Mouse (Mus musculus): ENCODE results near the gene Gna14.

The Gna14 gene

GRCm38 (mm10) chr19:16506711-16507364 lies 71.3 kb downstream of the Gna14 start:
- no peak for ATAC-seq (ENCODE audit: insufficient number of reproducible peaks, low FRiP score, low TSS enrichment)

- no peak for ATAC-seq (ENCODE audit: insufficient number of reproducible peaks, low FRiP score, low TSS enrichment)
These were observed 75.0 kb downstream of the Gna14 start for GRCm38 (mm10) chr19:16510343-16511080.

- ATAC-seq (ENCODE audit: insufficient number of reproducible peaks, low FRiP score, low TSS enrichment): no peak
These were observed 75.5 kb downstream of the Gna14 start for GRCm38 (mm10) chr19:16511081-16511420.

GRCm38 (mm10) chr19:16514201-16514600 lies 78.6 kb downstream of the Gna14 start:
- ATAC-seq (ENCODE audit: insufficient number of reproducible peaks, low FRiP score, low TSS enrichment): no peak

DNA sequence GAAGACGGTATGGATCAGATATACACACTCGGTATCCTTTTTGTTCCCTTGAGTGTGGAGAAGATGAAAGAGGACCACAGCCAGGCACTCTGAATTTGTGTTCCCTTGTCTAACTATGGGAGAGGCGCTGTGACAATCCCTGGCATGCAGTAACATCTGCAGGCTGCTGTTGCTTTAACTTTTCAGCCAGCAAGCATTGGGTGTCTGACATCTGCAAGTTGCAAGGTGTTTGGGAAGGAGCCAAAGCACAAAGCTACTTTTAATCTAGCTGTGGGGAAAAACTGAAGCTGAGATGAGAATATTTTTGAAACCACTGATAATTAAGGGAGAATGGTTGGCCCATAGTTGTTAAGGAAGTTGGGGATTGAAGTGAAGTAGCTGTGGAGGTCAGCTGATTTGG lies 83.0 kb downstream of the Gna14 start:
- ATAC-seq (ENCODE audit: insufficient number of reproducible peaks, low FRiP score, low TSS enrichment): no peak

GRCm38 (mm10) chr19:16520608-16521007 lies 85.0 kb downstream of the Gna14 start:
- ATAC-seq (ENCODE audit: insufficient number of reproducible peaks, low FRiP score, low TSS enrichment): no peak

GRCm38 (mm10) chr19:16526302-16526880 lies 90.8 kb downstream of the Gna14 start:
- no peak for ATAC-seq (ENCODE audit: insufficient number of reproducible peaks, low FRiP score, low TSS enrichment)

- no peak for ATAC-seq (ENCODE audit: insufficient number of reproducible peaks, low FRiP score, low TSS enrichment)
These were observed 91.5 kb downstream of the Gna14 start for GRCm38 (mm10) chr19:16527031-16527430.

DNA sequence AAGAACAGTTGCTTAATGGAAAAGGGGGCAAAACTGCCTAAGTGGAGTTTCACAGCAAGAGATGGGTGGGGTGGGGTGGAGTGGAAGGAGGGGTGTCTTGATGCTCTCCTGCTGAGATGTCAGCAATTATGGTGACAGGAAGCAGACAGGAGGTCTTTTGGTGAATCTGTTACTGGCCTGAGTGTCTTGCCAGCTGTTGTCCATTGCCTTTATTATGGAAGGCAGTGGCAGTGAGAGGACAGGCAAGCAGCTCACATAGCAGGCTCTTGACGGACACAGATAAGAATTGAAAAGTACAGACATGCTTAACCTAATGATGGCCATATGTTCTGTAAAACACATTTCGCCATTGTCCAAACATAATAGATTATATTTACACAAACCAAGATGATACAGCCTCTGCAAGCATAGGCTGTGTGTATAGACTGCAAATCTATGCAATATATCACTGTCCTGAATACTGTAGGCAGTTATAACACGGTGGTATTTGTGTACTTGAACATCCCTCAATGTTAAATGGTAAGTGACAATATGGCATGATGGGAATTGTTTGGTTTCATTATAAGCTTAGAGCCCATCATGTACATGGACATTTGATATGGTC lies 92.8 kb downstream of the Gna14 start:
- ATAC-seq (ENCODE audit: insufficient number of reproducible peaks, low FRiP score, low TSS enrichment): no peak

DNA sequence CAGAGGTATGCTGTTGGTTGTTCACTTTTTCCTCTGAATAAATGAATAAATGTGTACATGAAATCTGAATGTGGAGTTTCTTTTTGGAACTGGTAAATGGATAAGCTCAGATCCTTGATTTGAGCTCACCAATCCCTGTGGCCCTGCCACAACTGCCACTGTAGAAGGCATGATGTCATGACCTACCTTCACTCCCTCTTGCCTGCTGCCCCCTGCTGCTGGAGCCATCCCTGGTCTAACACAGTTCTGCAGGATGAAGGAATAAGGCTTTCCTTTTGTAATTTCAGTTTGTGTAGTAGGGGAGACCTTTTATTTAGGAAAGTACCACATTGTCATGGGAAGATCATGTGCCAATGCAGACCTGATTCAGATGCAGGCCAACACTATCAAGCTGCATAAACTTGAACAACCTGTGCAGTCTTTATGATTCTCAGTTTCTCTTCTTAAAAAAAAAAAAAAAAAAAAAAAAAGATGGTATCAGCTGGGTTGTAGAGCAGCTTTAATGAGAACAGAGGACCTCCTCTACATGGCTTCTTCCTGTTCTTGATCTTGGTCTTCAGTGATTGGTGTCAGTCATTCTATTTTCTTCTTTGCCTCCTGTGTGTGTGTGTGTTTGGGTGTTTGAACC lies 93.8 kb downstream of the Gna14 start:
- ATAC-seq (ENCODE audit: insufficient number of reproducible peaks, low FRiP score, low TSS enrichment): no peak

- no peak for ATAC-seq (ENCODE audit: insufficient number of reproducible peaks, low FRiP score, low TSS enrichment)
These were observed 94.4 kb downstream of the Gna14 start for GRCm38 (mm10) chr19:16529999-16530398.

GRCm38 (mm10) chr19:16534311-16534710 lies 98.7 kb downstream of the Gna14 start:
- no peak for ATAC-seq (ENCODE audit: insufficient number of reproducible peaks, low FRiP score, low TSS enrichment)

DNA sequence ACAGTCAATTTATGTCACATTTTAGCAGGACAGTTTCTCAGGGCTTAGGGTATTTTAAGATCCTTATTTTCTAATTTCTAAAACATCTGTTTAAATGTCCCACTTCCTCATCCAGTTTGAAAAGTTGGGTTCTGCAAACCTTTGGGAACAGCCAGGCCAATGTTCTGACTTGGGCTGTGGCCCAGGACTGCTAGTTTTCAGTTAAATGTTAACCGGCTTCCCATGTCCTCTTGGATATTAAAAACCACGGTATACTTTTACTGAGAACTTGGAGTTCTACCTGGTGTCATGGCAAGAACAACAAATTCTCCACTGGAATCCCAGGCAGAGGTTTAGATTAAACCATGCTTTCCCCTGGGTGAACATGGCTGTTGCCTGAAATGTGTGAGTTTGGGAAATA lies 102.9 kb downstream of the Gna14 start:
- no peak for ATAC-seq (ENCODE audit: insufficient number of reproducible peaks, low FRiP score, low TSS enrichment)

DNA sequence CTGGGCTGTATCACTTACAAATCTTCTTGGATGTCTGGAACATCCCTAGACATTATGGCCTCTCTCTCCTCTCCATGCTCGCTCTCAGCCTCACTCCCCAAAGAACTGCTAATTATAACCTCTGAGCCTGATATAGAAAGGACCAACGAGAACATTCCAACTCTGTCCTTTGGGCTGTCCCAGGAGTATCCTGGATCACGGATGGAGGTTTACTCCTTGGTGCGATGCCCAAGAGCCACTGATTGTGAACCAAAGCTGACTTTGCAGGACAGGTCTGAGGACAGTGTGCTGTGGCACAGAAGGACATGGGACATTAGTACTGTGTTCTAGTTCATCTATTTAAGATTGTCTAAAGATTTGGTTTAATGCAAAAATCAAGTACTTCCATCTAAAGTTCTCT lies 108.1 kb downstream of the Gna14 start:
- ATAC-seq (ENCODE audit: insufficient number of reproducible peaks, low FRiP score, low TSS enrichment): no peak

DNA sequence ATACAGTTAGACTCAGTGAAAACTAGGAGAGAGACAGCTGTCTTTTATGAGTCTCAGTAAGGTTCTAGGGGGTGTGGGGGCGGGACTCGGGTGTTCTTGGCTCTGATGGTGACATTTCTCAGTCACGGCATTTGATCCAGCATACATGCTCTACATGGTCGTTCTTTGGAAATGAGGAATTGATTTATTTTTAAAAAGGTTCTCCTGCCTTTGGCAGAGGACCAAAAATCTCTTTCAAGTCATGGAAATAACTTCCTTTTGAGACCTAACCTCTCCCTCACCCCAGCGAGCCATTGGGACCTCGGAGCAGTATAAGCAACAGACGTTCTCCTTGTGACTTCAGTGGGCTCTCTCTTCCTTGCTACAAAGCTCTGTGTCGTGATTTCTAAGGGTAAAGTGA lies 121.4 kb downstream of the Gna14 start:
- ATAC-seq (ENCODE audit: insufficient number of reproducible peaks, low FRiP score, low TSS enrichment): no peak

DNA sequence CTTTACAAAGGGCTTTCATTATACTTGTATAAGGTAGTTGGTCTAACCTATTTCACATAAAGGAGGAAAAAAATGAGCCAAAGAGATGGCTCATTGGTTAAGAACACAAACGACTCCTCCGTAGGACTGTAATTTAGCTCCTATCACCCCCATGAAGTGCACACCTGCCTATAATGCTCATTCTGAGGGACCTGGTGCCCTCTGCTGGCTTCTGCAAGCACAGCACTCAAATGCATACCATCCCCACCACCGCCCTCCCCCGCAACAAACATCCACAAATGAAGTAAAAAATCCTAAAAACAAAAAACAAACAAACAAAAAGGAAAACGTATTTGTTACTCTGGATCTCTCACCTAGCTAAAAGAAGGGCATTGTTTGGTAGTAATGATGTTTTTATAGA lies 122.4 kb downstream of the Gna14 start:
- ATAC-seq (ENCODE audit: insufficient number of reproducible peaks, low FRiP score, low TSS enrichment): no peak

GRCm38 (mm10) chr19:16558570-16558969 lies 123.0 kb downstream of the Gna14 start:
- no peak for ATAC-seq (ENCODE audit: insufficient number of reproducible peaks, low FRiP score, low TSS enrichment)

DNA sequence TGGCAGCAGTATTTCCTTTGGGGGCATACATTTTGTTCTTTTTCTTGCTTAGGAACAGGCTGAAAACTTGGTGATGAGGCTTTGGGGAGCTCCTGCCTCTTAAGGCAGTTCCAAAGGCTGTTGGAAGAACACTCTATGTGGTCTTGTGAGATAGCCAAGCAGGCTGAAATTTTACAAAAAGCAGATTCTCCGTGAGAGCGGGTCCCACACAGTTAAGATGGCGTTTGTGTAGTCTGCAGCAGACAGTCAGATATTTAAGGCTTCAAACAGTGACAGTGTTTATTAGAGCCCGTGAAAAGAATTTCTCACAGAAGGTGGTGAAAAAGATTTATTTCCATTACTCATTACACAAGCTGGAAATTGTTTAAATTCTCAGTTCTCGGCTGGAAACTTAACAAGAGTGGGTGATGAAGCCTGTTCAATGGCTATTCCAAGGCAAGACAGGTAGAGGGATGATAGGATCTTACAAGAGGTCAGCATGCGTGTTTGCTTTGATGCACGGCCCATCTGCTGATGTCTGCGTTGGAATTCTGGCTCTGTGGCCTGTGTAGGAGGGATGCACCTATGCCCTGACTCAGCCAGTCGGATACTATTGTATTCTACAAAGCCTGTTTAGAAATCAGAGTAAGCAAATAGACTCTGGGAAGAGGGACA lies 123.8 kb downstream of the Gna14 start:
- no peak for ATAC-seq (ENCODE audit: insufficient number of reproducible peaks, low FRiP score, low TSS enrichment)

DNA sequence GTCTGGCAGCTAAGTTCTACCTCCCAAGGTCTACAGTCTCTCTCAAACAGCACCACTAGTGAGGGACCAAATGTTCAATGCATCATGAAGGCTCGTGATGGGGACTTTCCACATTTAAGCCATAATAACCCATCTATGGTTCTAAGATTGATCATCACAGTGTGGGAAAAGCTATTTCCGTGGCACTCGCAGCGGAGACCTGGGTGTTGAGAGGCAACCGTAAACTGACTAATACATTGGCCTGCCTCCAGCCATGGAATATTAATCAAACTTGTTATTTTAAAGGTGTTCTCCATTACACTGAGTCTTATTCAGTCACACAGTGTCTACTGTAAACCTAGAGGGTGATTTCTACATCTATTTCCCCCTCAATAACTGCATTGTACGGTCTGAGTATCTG lies 127.1 kb downstream of the Gna14 start:
- no peak for ATAC-seq (ENCODE audit: insufficient number of reproducible peaks, low FRiP score, low TSS enrichment)

DNA sequence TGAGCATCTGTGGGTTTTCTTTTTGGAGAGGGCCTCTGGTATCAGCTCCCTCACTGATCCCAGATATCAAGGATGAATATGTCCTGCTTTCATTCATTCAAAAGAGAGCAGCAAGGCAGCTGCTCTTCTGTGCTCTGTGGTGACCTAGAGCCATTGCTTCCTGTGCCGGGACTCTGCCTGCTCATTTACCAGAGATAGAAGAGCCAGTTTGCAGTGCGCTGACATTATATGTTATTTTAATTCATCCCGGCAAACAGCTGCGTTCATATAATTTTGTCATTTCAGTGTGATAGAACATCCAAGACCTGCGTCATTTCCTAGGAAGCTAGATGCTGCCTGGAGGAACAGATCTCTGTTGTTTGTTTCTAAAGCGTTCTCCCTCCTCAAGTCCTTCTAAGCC lies 141.2 kb downstream of the Gna14 start:
- no peak for ATAC-seq (ENCODE audit: insufficient number of reproducible peaks, low FRiP score, low TSS enrichment)

All from cerebellum, adult (tissue).